Mouse (Mus musculus) megakaryocyte, embryonic 14.5 days (primary cell): Measurements from ENCODE around the gene Hdac5.
"Not testable (repeated sequence)": the region's sequence is repeated elsewhere in the genome, so short reads cannot be mapped to it uniquely, and the experiment has no call there.

Experiments used
- FLI1 ChIP-seq: IDR thresholded peaks from 2 replicates; pipeline ENCODE4 v1.6.1; 2012; ENCODE audit warnings: low read length, inconsistent platforms, mixed read lengths
- GATA1 ChIP-seq: IDR thresholded peaks from 3 replicates; pipeline ENCODE4 v1.6.1; 2012; ENCODE audit warnings: mixed read lengths, low read length, inconsistent platforms, borderline replicate concordance

DNA sequence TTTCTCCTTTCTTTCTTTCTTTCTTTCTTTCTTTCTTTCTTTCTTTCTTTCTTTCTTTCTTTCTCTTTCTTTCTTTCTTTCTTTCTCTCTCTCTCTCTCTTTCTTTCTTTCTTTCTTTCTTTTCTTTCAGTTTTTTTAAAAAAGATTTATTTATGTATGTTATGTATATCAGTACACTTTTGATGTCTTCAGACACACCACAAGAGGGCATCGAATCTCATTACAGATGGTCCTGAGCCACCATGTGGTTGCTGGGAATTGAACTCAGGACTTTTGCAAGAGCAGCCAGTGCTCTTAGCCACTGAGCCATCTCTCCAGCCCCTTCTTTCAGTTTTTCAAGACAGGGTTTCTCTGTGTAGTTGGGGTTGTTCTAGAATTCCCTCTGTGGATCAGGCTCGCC, 71.9 kb downstream of the Hdac5 start:
- TF ChIP-seq GATA1, FLI1: not testable (repeated sequence)
